Mouse (Mus musculus) hindbrain, embryonic 14.5 days (tissue): ENCODE data around the gene Dzip3. TPM values are rescaled to one million over a fixed set of nuclear protein-coding genes. Genes with fewer than 3 reads are reported as not detected.

Source experiments
- ATAC-seq: fragments of 200-750 bp; cut with Nextera tagmentation; 2 replicates; pipeline ENCODE4 v1.8.0; 2017; ENCODE audit warnings: moderate number of reproducible peaks, mild to moderate bottlenecking, moderate TSS enrichment, moderate library complexity; ENCODE audit not compliant: low FRiP score
- DNase-seq: peaks from one replicate; pipeline ENCODE4 v3.0.0-alpha.2; 2015; ENCODE audit warnings: low spot score
- H3K27ac ChIP-seq: fragments of 300-500 bp; sonication (generic); 2 replicates; pipeline ENCODE4 v1.5.1; 2014; ENCODE audit warnings: mild to moderate bottlenecking, moderate library complexity
- H3K27me3 ChIP-seq: fragments of 300-500 bp; sonication (generic); 2 replicates; pipeline ENCODE4 v1.6.1; 2014; ENCODE audit warnings: mild to moderate bottlenecking, low read length, mixed read lengths; ENCODE audit not compliant: control insufficient read depth, insufficient read depth
- H3K36me3 ChIP-seq: fragments of 300-500 bp; sonication (generic); replicated peaks from 2 replicates; pipeline ENCODE4 v1.6.1; 2014; ENCODE audit not compliant: control insufficient read depth, insufficient read depth
- H3K4me1 ChIP-seq: fragments of 300-500 bp; sonication (generic); replicated peaks from 2 replicates; pipeline ENCODE4 v1.6.1; 2014; ENCODE audit warnings: antibody characterized with exemption, low read length, mixed read lengths; ENCODE audit not compliant: control insufficient read depth, insufficient read depth
- H3K4me2 ChIP-seq: fragments of 300-500 bp; sonication (generic); replicated peaks from 2 replicates; pipeline ENCODE4 v1.6.1; 2014; ENCODE audit warnings: mild to moderate bottlenecking, moderate library complexity
- H3K4me3 ChIP-seq: fragments of 300-500 bp; sonication (generic); replicated peaks from 2 replicates; pipeline ENCODE4 v1.5.1; 2014; ENCODE audit warnings: mild to moderate bottlenecking, low read length
- H3K9ac ChIP-seq: fragments of 300-500 bp; sonication (generic); 2 replicates; pipeline ENCODE4 v1.6.1; 2014
- H3K9me3 ChIP-seq: fragments of 300-500 bp; sonication (generic); 2 replicates; pipeline ENCODE4 v1.6.1; 2016; ENCODE audit warnings: low read length; ENCODE audit not compliant: control insufficient read depth
- WGBS: fragments of 180-500 bp; shearing (Covaris S2); extraction: QIAGEN DNeasy Blood & Tissue Kit; methylation state at CpG from one replicate; pipeline ENCODE4 v1.1.7; 2014; 5-methylcytosine and 5-hydroxymethylcytosine counted together
- polyA plus RNA-seq: library from polyadenylated mRNA; unstranded; fragments of >200 nt; fragmentation: Nextera tagmentation; extraction: Ambion mirVana; gene quantifications from 2 replicates; pipeline ENCODE4 v1.2.1, GENCODE M21; 2014

The Dzip3 gene
- polyA plus RNA-seq, 1 experiment from 2014 or later: 77.3 TPM

- H3K27me3 ChIP-seq: no peaks in the 10 kb centered on the region
- no peak overlapping the region for H3K9ac ChIP-seq
- H3K27ac ChIP-seq: no peak overlapping the region
- no peaks in the 10 kb centered on the region for H3K4me1 ChIP-seq
- WGBS: 100% methylated on average over 1 of the region's 1 CpGs
- DNase-seq (no peak), ATAC-seq (no peak)
- H3K4me2 ChIP-seq: no peak overlapping the region
- H3K4me3 ChIP-seq: no peak overlapping the region
- H3K9me3 ChIP-seq: no peaks in the 10 kb centered on the region
- H3K36me3 ChIP-seq: no peaks in the 10 kb centered on the region
Measured at GRCm38 (mm10) chr16:48911184-48911583, 82.8 kb downstream of the Dzip3 start.

- Histone ChIP-seq H3K36me3 (no peaks in the 10 kb centered on the region), H3K4me1 (no peaks in the 10 kb centered on the region), H3K27ac (no peak overlapping the region), H3K4me3 (no peak overlapping the region), H3K4me2 (no peak overlapping the region), H3K27me3 (no peaks in the 10 kb centered on the region), H3K9ac (no peak overlapping the region), H3K9me3 (0 out of 2 replicates have a peak, but pooled peaks cover 6% of the 10 kb centered on the region)
- ATAC-seq (no peak), DNase-seq (no peak)
- 78% methylated on average over 1 of the region's 1 CpGs for WGBS
Measured at GRCm38 (mm10) chr16:48899868-48900267, 94.1 kb downstream of the Dzip3 start.

- H3K9ac ChIP-seq: no peak overlapping the region
- no peak overlapping the region for H3K4me3 ChIP-seq
- H3K9me3 ChIP-seq: no peaks in the 10 kb centered on the region
- no peak overlapping the region for H3K27ac ChIP-seq
- DNase-seq (no peak), ATAC-seq (no peak)
- H3K4me2 ChIP-seq: no peak overlapping the region
- 74% methylated on average over 2 of the region's 2 CpGs for WGBS
- H3K27me3 ChIP-seq: no peaks in the 10 kb centered on the region
- H3K4me1 ChIP-seq: no peaks in the 10 kb centered on the region
- H3K36me3 ChIP-seq: no peaks in the 10 kb centered on the region
Measured at GRCm38 (mm10) chr16:48890733-48891132, 103.2 kb downstream of the Dzip3 start.

Other genes starting within 250 kb of the Dzip3 start
- gene Trat1, start 222.1 kb downstream of the Dzip3 start, polyA plus RNA-seq: 0.04 TPM in 1 of 2 replicates, not detected in the other
- gene Retnlb, start 177.3 kb downstream of the Dzip3 start, polyA plus RNA-seq: not detected in 2 replicates
- gene Retnla, start 151.6 kb downstream of the Dzip3 start, polyA plus RNA-seq: not detected in 2 replicates
- 0.72 TPM in 1 of 2 replicates, not detected in the other for gene Retnlg, start 121.5 kb downstream of the Dzip3 start, polyA plus RNA-seq
- 7.7 and 8.4 TPM in 2 replicates for gene Cip2a, start within 50 bp of the Dzip3 start, polyA plus RNA-seq
- gene Myh15, start 63.3 kb upstream of the Dzip3 start, polyA plus RNA-seq: 0.12 TPM in 2 replicates